Mouse (Mus musculus) heart, postnatal 0 days (tissue): ENCODE measurements around the gene Sec14l2. TPM values are rescaled to one million over a fixed set of nuclear protein-coding genes. Genes with fewer than 3 reads are reported as not detected.

ENCODE experiments used
- ATAC-seq: fragments of 200-750 bp; cut with Nextera tagmentation; 2 replicates; pipeline ENCODE4 v1.8.0; 2017; ENCODE audit warnings: low read depth, moderate number of reproducible peaks, moderate library complexity; ENCODE audit not compliant: insufficient read depth
- DNase-seq: peaks from one replicate; pipeline ENCODE4 v3.0.0-alpha.2; 2016; ENCODE audit warnings: low spot score
- H3K27ac ChIP-seq: fragments of 300-500 bp; sonication (generic); 2 replicates; pipeline ENCODE4 v1.5.1; 2014; ENCODE audit warnings: low read depth, mild to moderate bottlenecking
- H3K27me3 ChIP-seq: fragments of 300-500 bp; sonication (generic); 2 replicates; pipeline ENCODE4 v1.6.1; 2014; ENCODE audit warnings: low read length, mixed read lengths; ENCODE audit not compliant: control insufficient read depth, insufficient read depth
- H3K36me3 ChIP-seq: fragments of 300-500 bp; sonication (generic); replicated peaks from 2 replicates; pipeline ENCODE4 v1.6.1; 2014; ENCODE audit warnings: low read length, mixed read lengths; ENCODE audit not compliant: control insufficient read depth, insufficient read depth
- H3K4me1 ChIP-seq: fragments of 300-500 bp; sonication (generic); 2 replicates; pipeline ENCODE4 v1.6.1; 2014; ENCODE audit warnings: antibody characterized with exemption; ENCODE audit not compliant: control insufficient read depth, insufficient read depth
- H3K4me2 ChIP-seq: fragments of 300-500 bp; sonication (generic); 2 replicates; pipeline ENCODE4 v1.6.1; 2014; ENCODE audit warnings: low read depth, mild to moderate bottlenecking, low read length, moderate library complexity
- H3K4me3 ChIP-seq: fragments of 300-500 bp; sonication (generic); 2 replicates; pipeline ENCODE4 v1.5.1; 2014; ENCODE audit warnings: low read depth, low read length
- H3K9ac ChIP-seq: fragments of 300-500 bp; sonication (generic); replicated peaks from 2 replicates; pipeline ENCODE4 v1.6.1; 2014; ENCODE audit warnings: low read depth, low read length, mixed read lengths
- H3K9me3 ChIP-seq: fragments of 300-500 bp; sonication (generic); replicated peaks from 2 replicates; pipeline ENCODE4 v1.6.1; 2016; ENCODE audit warnings: low read length; ENCODE audit not compliant: control insufficient read depth
- CTCF ChIP-seq: IDR thresholded peaks from 2 replicates; pipeline ENCODE4 v1.5.1; 2016; ENCODE audit warnings: antibody characterized with exemption, control low read depth, low read depth
- EP300 ChIP-seq: IDR thresholded peaks from 2 replicates; pipeline ENCODE4 v1.6.1; 2016; ENCODE audit warnings: antibody characterized with exemption, low read depth
- WGBS: fragments of 180-500 bp; shearing (Covaris S2); extraction: QIAGEN DNeasy Blood & Tissue Kit; methylation state at CpG from one replicate; pipeline ENCODE4 v1.1.7; 2014; 5-methylcytosine and 5-hydroxymethylcytosine counted together
- polyA plus RNA-seq: library from polyadenylated mRNA; unstranded; fragments of >200 nt; fragmentation: Nextera tagmentation; extraction: Ambion mirVana; gene quantifications from 2 replicates; pipeline ENCODE4 v1.2.1, GENCODE M21; 2015
- total RNA-seq: library from RNA; depleted of rRNA; stranded (reverse); fragments of >200 nt; gene quantifications from 2 replicates; pipeline ENCODE4 v1.2.3, GENCODE M21; 2014; ENCODE audit warnings: low replicate concordance

Sec14l2 gene
- total and polyA plus RNA-seq, 2 experiments from 2014 or later: 0.27 to 0.49 TPM

DNA sequence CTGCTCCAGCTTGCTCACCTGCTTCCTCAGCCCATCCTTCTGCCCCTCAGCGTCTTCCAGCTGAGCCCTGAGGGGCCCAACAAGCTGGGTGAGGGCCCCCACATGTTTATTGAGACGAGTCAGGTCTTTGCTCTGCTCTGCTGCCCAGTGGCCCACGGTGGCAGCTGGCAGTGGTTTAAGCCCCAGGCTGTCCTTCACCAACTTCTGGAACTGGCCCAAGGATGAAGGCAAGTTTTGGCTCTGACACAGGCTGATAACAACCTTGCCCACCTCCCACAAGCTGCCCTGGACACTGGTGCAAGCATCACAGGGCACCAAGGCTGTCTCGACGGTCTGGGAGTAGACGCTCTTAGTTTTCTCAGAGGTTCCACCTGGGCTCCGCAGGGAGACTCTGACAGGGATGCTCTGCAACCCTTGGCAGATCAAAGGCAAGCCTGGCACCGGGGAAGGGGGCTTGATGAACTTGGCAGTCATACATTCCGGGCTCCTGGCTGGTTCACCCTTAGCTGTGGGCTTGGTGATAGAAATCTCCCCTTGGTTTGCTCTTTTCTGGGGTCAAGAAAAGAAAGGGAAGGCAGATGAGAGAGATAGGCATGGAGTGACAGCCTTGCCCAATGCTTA is 25.4 kb upstream of the Sec14l2 start:
- TF ChIP-seq EP300 (no peak), CTCF (no peak)
- Histone ChIP-seq H3K4me3 (no peak overlapping the region), H3K4me1 (no peaks in the 10 kb centered on the region), H3K9me3 (no peaks in the 10 kb centered on the region), H3K36me3 (peaks cover 9% of the 10 kb centered on the region), H3K4me2 (no peak overlapping the region), H3K27me3 (no peaks in the 10 kb centered on the region), H3K27ac (no peak overlapping the region), H3K9ac (no peak overlapping the region)
- 81% methylated on average over 9 of the region's 9 CpGs for WGBS
- DNase-seq (no peak), ATAC-seq (no peak)

DNA sequence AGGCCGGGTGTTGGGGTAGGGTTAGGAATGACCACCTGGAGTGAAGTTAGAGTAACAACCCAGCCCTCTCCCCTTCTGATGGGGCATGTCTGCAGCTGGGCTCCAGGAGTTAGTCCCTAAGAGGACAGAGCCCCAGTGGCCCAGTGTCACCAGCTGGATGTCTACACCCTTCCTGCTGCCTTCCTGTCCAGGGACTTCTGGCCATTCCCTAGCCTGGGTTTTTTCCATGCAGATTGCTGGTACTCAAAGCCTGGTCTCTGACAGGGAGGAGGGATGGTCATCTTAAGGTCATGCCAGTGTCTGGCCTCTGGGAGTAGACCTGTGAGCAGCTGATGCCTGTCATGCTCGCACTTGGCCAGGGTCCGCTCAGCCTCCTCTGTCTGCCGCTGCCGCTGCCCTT is 24.9 kb upstream of the Sec14l2 start:
- Histone ChIP-seq H3K4me3 (no peak overlapping the region), H3K4me2 (no peak overlapping the region), H3K27me3 (no peaks in the 10 kb centered on the region), H3K27ac (no peak overlapping the region), H3K36me3 (peaks cover 14% of the 10 kb centered on the region), H3K9ac (no peak overlapping the region), H3K4me1 (no peaks in the 10 kb centered on the region), H3K9me3 (no peaks in the 10 kb centered on the region)
- ATAC-seq (no peak; the same call in 1 of the 2 replicates), DNase-seq (no peak)
- 85% methylated on average over 5 of the region's 5 CpGs for WGBS
- TF ChIP-seq CTCF (no peak), EP300 (no peak)

DNA sequence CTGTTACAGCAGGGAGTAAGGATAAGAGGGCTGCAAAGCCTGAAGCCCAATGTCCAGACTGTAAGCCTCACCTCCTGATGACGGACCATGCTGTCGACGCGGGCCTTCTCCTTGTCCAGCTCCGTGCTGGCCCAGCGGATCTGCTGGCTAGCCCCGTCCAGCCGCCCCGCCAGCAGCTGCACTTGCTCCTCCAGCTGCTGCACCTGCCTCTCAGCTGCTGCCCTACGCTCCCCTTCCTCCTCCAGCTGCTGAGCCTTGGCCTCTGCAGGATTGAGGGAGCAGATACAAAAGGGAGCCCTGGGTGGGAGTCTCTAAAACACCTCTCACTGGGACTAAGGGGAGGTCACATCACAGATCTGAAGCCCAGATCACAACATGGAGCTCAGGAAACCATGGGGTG is 23.9 kb upstream of the Sec14l2 start:
- no peak for TF ChIP-seq EP300
- WGBS: 71% methylated on average over 10 of the region's 10 CpGs
- Histone ChIP-seq H3K27me3 (no peaks in the 10 kb centered on the region), H3K4me1 (no peaks in the 10 kb centered on the region), H3K9ac (no peak overlapping the region), H3K4me2 (no peak overlapping the region), H3K9me3 (no peaks in the 10 kb centered on the region), H3K36me3 (peaks cover 24% of the 10 kb centered on the region), H3K4me3 (no peak overlapping the region), H3K27ac (no peak overlapping the region)
- no peak for ATAC-seq
- DNase-seq: no peak

DNA sequence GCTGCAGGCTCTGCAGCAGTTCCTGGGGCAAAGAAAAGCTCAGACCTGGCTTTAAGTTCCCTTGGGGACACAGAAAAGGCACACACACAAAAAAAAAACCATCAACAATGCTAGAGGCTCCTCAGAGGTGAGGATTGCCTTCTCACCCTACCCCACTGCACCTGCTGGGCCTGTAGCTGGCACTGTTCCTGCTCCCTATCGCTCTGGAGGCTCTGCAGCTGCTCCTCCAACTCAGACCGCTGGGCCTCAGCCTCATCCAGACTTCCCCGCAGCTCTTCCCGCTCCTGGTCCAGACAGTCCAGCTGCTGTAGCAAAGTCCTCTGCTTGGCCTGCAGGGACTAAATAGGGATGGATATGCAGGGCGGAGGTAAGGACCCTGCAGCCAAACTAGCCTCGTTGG is 23.2 kb upstream of the Sec14l2 start:
- no peak overlapping the region for H3K27ac ChIP-seq
- H3K36me3 ChIP-seq: peaks cover 31% of the 10 kb centered on the region
- no peak for DNase-seq
- H3K9me3 ChIP-seq: no peaks in the 10 kb centered on the region
- no peaks in the 10 kb centered on the region for H3K27me3 ChIP-seq
- H3K4me2 ChIP-seq: no peak overlapping the region
- no peak for ATAC-seq
- no peaks in the 10 kb centered on the region for H3K4me1 ChIP-seq
- no peak for TF ChIP-seq CTCF
- TF ChIP-seq EP300: no peak
- 59% methylated on average over 6 of the region's 6 CpGs for WGBS
- no peak overlapping the region for H3K9ac ChIP-seq
- no peak overlapping the region for H3K4me3 ChIP-seq

DNA sequence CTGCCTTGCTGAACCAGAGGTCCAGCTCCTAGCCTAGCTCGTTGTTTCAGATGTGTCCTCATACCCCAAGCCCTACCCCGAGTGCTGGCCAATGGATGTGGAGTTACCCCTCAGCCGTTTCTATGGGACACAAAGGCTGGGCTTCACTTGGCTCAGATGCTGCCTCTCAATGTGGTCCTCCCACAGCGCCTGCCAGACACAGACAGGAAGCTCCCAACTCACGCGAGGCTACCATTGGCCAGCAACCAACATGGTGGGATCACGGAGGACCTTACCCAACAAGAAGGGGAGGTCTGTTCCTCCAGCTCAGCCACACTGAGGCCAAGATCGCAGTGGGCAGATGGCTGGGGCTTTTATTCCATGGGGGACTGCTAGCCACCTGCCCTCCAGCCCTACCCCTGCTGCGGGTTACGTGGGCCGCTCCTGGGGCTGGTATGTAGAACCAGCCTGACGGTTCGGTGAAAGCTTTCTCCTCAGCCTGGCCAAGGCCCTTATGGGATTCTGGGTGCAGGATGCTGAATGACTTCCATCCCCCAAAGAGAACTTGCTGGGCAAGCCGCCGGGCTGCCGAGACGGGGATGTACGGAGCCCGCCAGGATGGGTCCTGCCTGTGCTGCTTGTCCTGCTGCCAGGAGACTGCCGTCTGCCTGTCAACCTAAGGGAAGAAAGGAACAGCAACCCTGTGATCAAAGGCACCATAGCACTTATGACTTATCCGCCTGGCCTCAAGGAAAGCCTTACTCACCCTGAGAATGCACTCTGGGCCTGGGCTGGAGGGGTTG is 20.3 kb upstream of the Sec14l2 start:
- ATAC-seq: no peak
- 84% methylated on average over 21 of the region's 21 CpGs for WGBS

More for the DNA sequence above, 20.3 kb upstream of the Sec14l2 start:
- DNase-seq: no peak
- peaks cover 58% of the 10 kb centered on the region for H3K36me3 ChIP-seq
- TF ChIP-seq EP300 (no peak), CTCF (no peak)
- no peak overlapping the region for H3K4me2 ChIP-seq
- no peaks in the 10 kb centered on the region for H3K4me1 ChIP-seq
- H3K4me3 ChIP-seq: no peak overlapping the region
- H3K9ac ChIP-seq: no peak overlapping the region
- no peaks in the 10 kb centered on the region for H3K27me3 ChIP-seq
- no peak overlapping the region for H3K27ac ChIP-seq
- H3K9me3 ChIP-seq: no peaks in the 10 kb centered on the region
